Mouse (Mus musculus) hindbrain, embryonic 13.5 days (tissue): Measurements from ENCODE around the gene Ubqln1. TPM values are rescaled to one million over a fixed set of nuclear protein-coding genes. Genes with fewer than 3 reads are reported as not detected.

Source experiments
- ATAC-seq: fragments of 200-750 bp; cut with Nextera tagmentation; 2 replicates; pipeline ENCODE4 v1.8.0; 2017; ENCODE audit warnings: moderate TSS enrichment; ENCODE audit not compliant: low FRiP score
- H3K27ac ChIP-seq: fragments of 300-500 bp; sonication (generic); 2 replicates; pipeline ENCODE4 v1.5.1; 2015; ENCODE audit warnings: inconsistent platforms, mild to moderate bottlenecking, moderate library complexity
- H3K27me3 ChIP-seq: fragments of 300-500 bp; sonication (generic); 2 replicates; pipeline ENCODE4 v1.6.1; 2015; ENCODE audit warnings: mild to moderate bottlenecking, inconsistent platforms
- H3K36me3 ChIP-seq: fragments of 300-500 bp; sonication (generic); 2 replicates; pipeline ENCODE4 v1.6.1; 2015; ENCODE audit warnings: mild to moderate bottlenecking, inconsistent platforms
- H3K4me1 ChIP-seq: fragments of 300-500 bp; sonication (generic); replicated peaks from 2 replicates; pipeline ENCODE4 v1.6.1; 2015; ENCODE audit warnings: inconsistent platforms
- H3K4me2 ChIP-seq: fragments of 300-500 bp; sonication (generic); 2 replicates; pipeline ENCODE4 v1.6.1; 2015; ENCODE audit warnings: inconsistent platforms, mild to moderate bottlenecking, moderate library complexity
- H3K4me3 ChIP-seq: fragments of 300-500 bp; sonication (generic); 2 replicates; pipeline ENCODE4 v1.5.1; 2015; ENCODE audit warnings: mild to moderate bottlenecking, inconsistent platforms
- H3K9ac ChIP-seq: fragments of 300-500 bp; sonication (generic); 2 replicates; pipeline ENCODE4 v1.6.1; 2015; ENCODE audit warnings: mild to moderate bottlenecking, inconsistent platforms
- H3K9me3 ChIP-seq: fragments of 300-500 bp; sonication (generic); 2 replicates; pipeline ENCODE4 v1.6.1; 2016; ENCODE audit warnings: inconsistent platforms
- WGBS: fragments of 180-500 bp; shearing (Covaris S2); methylation state at CpG from one replicate; pipeline ENCODE4 v1.1.7; 2015; 5-methylcytosine and 5-hydroxymethylcytosine counted together
- polyA plus RNA-seq: library from polyadenylated mRNA; unstranded; fragments of >200 nt; fragmentation: Nextera tagmentation; extraction: Ambion mirVana; gene quantifications from 2 replicates; pipeline ENCODE4 v1.2.1, GENCODE M21; 2015

Gene Ubqln1
- polyA plus RNA-seq, 1 experiment from 2014 or later, result 125 TPM

DNA sequence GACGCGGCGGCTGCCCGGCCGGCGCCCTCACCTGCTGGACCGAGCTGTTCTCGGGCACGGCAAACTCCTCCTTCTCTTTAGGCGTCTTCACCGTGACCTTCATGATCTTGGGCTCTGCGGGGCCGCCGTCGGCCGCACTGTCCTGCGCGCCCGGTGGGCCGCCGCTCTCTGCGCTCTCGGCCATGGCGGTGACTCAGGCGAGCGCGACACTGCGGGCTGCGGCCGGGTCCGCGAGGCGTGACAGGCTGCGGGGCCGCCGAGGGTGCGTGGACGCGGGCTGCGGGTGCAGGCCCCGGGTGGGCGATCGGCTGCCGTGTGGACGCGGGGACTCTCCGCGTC lies 231 bp downstream of the Ubqln1 start:
- Histone ChIP-seq H3K27ac (peak overlapping the region; percentile 95), H3K36me3 (no peaks in the 10 kb centered on the region), H3K9ac (peak overlapping the region; percentile 98), H3K27me3 (no peaks in the 10 kb centered on the region), H3K4me1 (peaks cover 35% of the 10 kb centered on the region), H3K9me3 (no peaks in the 10 kb centered on the region), H3K4me3 (peak overlapping the region; percentile 100), H3K4me2 (peak overlapping the region; percentile 87)
- ATAC-seq, result peak; percentile 81
- WGBS, result under 1% methylated on average over 47 of the region's 48 CpGs

DNA sequence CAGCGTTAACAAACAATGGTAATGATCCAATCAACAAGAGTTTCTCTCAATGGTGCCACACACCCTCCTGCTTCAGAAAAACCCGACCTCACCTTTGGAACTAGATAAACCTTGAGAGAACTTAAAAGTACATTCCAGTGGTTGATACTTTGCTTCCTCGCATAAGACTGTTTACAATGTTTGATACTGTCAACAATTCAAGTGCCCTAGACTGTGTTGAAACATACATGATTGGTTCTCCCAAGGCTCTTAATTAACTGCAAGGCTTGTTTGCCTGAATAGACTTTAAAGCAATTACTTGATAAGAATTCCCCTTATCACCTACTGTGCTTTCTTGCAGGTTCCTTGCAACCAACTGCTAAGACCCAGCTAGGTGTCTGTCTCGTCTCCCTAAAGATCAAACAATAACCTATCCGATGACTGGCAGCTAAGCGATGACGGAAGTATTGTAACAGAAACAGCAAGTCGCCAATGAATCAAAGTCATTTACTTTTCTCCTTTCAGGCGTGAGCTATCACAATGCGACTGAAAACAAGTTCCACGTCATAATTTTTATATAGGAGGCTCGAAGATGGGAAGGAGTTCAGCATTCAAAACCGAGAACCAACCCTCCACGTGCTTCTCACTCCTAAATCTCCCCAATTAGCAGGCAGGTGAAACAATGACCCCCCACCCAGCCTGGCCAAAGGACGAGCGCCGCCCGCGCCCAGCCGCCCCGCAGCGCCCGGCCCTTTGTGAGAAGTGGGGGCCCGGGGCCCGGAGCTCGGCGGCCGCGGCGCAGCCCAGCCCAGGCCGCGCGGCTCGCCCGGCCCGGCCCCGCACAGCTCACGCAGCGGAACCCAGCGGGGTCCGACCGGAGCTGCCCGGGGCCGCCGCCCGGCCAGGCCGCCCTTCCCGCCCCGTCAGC lies 854 bp downstream of the Ubqln1 start:
- WGBS, result 3% methylated on average over 48 of the region's 49 CpGs
- Histone ChIP-seq H3K27me3 (no peaks in the 10 kb centered on the region), H3K9me3 (no peaks in the 10 kb centered on the region), H3K4me3 (peak overlapping the region; percentile 100), H3K4me2 (peak overlapping the region; percentile 87), H3K36me3 (no peaks in the 10 kb centered on the region), H3K4me1 (peaks cover 35% of the 10 kb centered on the region), H3K27ac (peak overlapping the region; percentile 95), H3K9ac (peak overlapping the region; percentile 98)
- ATAC-seq, result peak; percentile 76

GRCm38 (mm10) chr13:58213801-58214200 lies 1.7 kb downstream of the Ubqln1 start:
- ATAC-seq, result no peak
- Histone ChIP-seq H3K4me3 (peak overlapping the region; percentile 100), H3K27me3 (no peaks in the 10 kb centered on the region), H3K9ac (peak overlapping the region; percentile 98), H3K36me3 (no peaks in the 10 kb centered on the region), H3K4me2 (peak overlapping the region; percentile 87), H3K9me3 (no peaks in the 10 kb centered on the region), H3K4me1 (peaks cover 35% of the 10 kb centered on the region), H3K27ac (no peak overlapping the region)
- 66% methylated on average over 8 of the region's 8 CpGs for WGBS

GRCm38 (mm10) chr13:58212530-58212929 lies 2.9 kb downstream of the Ubqln1 start:
- H3K4me1 ChIP-seq, result peaks cover 35% of the 10 kb centered on the region
- H3K36me3 ChIP-seq, result no peaks in the 10 kb centered on the region
- no peaks in the 10 kb centered on the region for H3K27me3 ChIP-seq
- WGBS, result 84% methylated on average over 2 of the region's 2 CpGs
- no peak overlapping the region for H3K4me3 ChIP-seq
- H3K4me2 ChIP-seq, result no peak overlapping the region
- H3K9me3 ChIP-seq, result no peaks in the 10 kb centered on the region
- no peak overlapping the region for H3K27ac ChIP-seq
- no peak overlapping the region for H3K9ac ChIP-seq
- ATAC-seq, result no peak

DNA sequence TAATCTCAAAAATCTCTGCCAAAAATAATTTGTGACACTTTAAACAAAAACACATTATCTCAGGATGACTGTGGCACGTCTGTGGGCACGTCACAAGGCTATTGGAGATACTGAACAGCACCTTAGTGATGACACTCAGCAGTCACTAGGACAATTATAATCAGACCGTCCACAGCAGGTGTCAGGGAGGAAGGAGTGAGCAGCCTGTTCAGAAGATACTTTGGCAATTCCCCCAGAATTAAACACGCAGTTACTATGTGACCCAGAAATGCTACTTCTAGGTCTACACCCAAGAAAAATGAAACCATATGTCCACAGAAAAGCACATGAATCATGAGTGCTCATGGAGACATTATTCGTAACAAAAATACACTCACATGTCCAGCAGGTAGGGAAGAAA lies 5.0 kb downstream of the Ubqln1 start:
- Histone ChIP-seq H3K27ac (no peak overlapping the region), H3K9ac (no peak overlapping the region), H3K4me3 (no peak overlapping the region), H3K4me1 (peaks cover 27% of the 10 kb centered on the region), H3K4me2 (no peak overlapping the region), H3K27me3 (no peaks in the 10 kb centered on the region), H3K36me3 (no peaks in the 10 kb centered on the region), H3K9me3 (no peaks in the 10 kb centered on the region)
- ATAC-seq, result no peak
- WGBS, result 83% methylated on average over 5 of the region's 5 CpGs

- Histone ChIP-seq H3K4me2 (no peak overlapping the region), H3K27me3 (no peaks in the 10 kb centered on the region), H3K4me1 (peaks cover 17% of the 10 kb centered on the region; the same call in 1 of the 2 replicates), H3K27ac (no peak overlapping the region), H3K36me3 (no peaks in the 10 kb centered on the region), H3K9ac (no peak overlapping the region), H3K4me3 (no peak overlapping the region), H3K9me3 (no peaks in the 10 kb centered on the region)
- ATAC-seq, result no peak
- 93% methylated on average over 4 of the region's 4 CpGs for WGBS
These were observed 9.4 kb downstream of the Ubqln1 start for GRCm38 (mm10) chr13:58206084-58206483.

DNA sequence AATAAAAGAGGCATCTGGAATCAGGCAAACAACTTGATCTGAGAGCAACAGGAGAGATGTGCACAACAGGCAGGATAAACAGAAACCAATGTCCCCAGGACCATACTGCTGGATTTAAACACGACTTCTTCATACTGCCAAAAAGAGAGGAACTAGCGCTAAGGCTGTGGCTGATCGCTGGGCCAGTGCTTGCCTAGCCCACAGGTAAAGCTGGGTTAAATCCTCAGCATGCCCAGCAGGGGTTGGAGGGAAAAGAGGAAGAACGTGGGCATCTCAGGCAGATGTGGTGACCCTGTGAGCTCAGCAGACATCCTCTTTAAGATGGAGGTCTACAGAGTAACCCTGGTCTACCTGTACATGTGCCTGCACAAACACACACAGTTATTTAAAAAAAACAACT lies 10.5 kb downstream of the Ubqln1 start:
- Histone ChIP-seq H3K4me1 (peaks cover 17% of the 10 kb centered on the region; the same call in 1 of the 2 replicates), H3K9ac (no peak overlapping the region), H3K36me3 (no peaks in the 10 kb centered on the region), H3K27me3 (no peaks in the 10 kb centered on the region), H3K4me3 (no peak overlapping the region), H3K4me2 (no peak overlapping the region), H3K27ac (no peak overlapping the region), H3K9me3 (no peaks in the 10 kb centered on the region)
- 66% methylated on average over 4 of the region's 4 CpGs for WGBS
- no peak for ATAC-seq

GRCm38 (mm10) chr13:58204202-58204601 lies 11.3 kb downstream of the Ubqln1 start:
- no peaks in the 10 kb centered on the region for H3K9me3 ChIP-seq
- H3K27me3 ChIP-seq, result no peaks in the 10 kb centered on the region
- no peak overlapping the region for H3K27ac ChIP-seq
- no peak overlapping the region for H3K9ac ChIP-seq
- no peaks in the 10 kb centered on the region for H3K36me3 ChIP-seq
- no peak overlapping the region for H3K4me2 ChIP-seq
- no peak overlapping the region for H3K4me3 ChIP-seq
- H3K4me1 ChIP-seq, result peaks cover 20% of the 10 kb centered on the region
- 91% methylated on average over 3 of the region's 3 CpGs for WGBS
- no peak for ATAC-seq

- no peak for ATAC-seq
- H3K36me3 ChIP-seq, result peaks cover 3% of the 10 kb centered on the region
- no peaks in the 10 kb centered on the region for H3K27me3 ChIP-seq
- H3K4me3 ChIP-seq, result no peak overlapping the region
- no peak overlapping the region for H3K9ac ChIP-seq
- no peak overlapping the region for H3K4me2 ChIP-seq
- WGBS, result 97% methylated on average over 1 of the region's 1 CpGs
- no peak overlapping the region for H3K27ac ChIP-seq
- no peaks in the 10 kb centered on the region for H3K9me3 ChIP-seq
- peaks cover 23% of the 10 kb centered on the region for H3K4me1 ChIP-seq
These were observed 12.6 kb downstream of the Ubqln1 start for GRCm38 (mm10) chr13:58202903-58203302.

GRCm38 (mm10) chr13:58201908-58202307 lies 13.5 kb downstream of the Ubqln1 start:
- Histone ChIP-seq H3K9me3 (no peaks in the 10 kb centered on the region), H3K27ac (no peak overlapping the region), H3K36me3 (peaks cover 13% of the 10 kb centered on the region), H3K4me2 (no peak overlapping the region), H3K27me3 (no peaks in the 10 kb centered on the region), H3K9ac (no peak overlapping the region), H3K4me3 (no peak overlapping the region), H3K4me1 (peaks cover 23% of the 10 kb centered on the region)
- WGBS, result 96% methylated on average over 3 of the region's 3 CpGs
- ATAC-seq, result no peak

- Histone ChIP-seq H3K27ac (no peak overlapping the region), H3K36me3 (peaks cover 17% of the 10 kb centered on the region), H3K4me1 (peaks cover 23% of the 10 kb centered on the region), H3K27me3 (no peaks in the 10 kb centered on the region), H3K4me3 (no peak overlapping the region), H3K9ac (no peak overlapping the region), H3K4me2 (no peak overlapping the region), H3K9me3 (no peaks in the 10 kb centered on the region)
- ATAC-seq, result no peak
- 86% methylated on average over 6 of the region's 6 CpGs for WGBS
These were observed 14.1 kb downstream of the Ubqln1 start for GRCm38 (mm10) chr13:58201343-58201742.

- H3K4me1 ChIP-seq, result peaks cover 14% of the 10 kb centered on the region; the same call in 1 of the 2 replicates
- ATAC-seq, result no peak
- no peaks in the 10 kb centered on the region for H3K27me3 ChIP-seq
- H3K9me3 ChIP-seq, result no peaks in the 10 kb centered on the region
- no peak overlapping the region for H3K27ac ChIP-seq
- H3K9ac ChIP-seq, result no peak overlapping the region
- H3K4me3 ChIP-seq, result no peak overlapping the region
- H3K4me2 ChIP-seq, result no peak overlapping the region
- 94% methylated on average over 7 of the region's 7 CpGs for WGBS
- peaks cover 37% of the 10 kb centered on the region for H3K36me3 ChIP-seq
These were observed 17.3 kb downstream of the Ubqln1 start for GRCm38 (mm10) chr13:58197981-58198640.
